Mouse (Mus musculus): ENCODE measurements around the gene Eef1g.
A peak's percentile ranks its signal among the peaks of the same experiment; 100 is the strongest.

Eef1g gene

GRCm38 (mm10) chr19:8966590-8967372 lies at the start of gene Eef1g:
Eef1g (plus strand) TSS chr19:8967041.
- peak; percentile 99 for DNase-seq (ENCODE audit: low read depth, low spot score)

- no peak for DNase-seq (ENCODE audit: low read depth, low spot score)
Observed at GRCm38 (mm10) chr19:8919000-8919399, 47.8 kb upstream of the Eef1g start.

- DNase-seq (ENCODE audit: low read depth, low spot score) = no peak
Observed at GRCm38 (mm10) chr19:8919684-8920072, 47.2 kb upstream of the Eef1g start.

- DNase-seq (ENCODE audit: low read depth, low spot score) = peak; percentile 94
Observed at GRCm38 (mm10) chr19:8920073-8920736, 46.6 kb upstream of the Eef1g start, which contains the start of gene B3gat3. B3gat3 (plus strand) TSS chr19:8920374.

GRCm38 (mm10) chr19:8920836-8921291 lies 46.0 kb upstream of the Eef1g start:
- DNase-seq (ENCODE audit: low read depth, low spot score) = peak; percentile 68

- no peak for DNase-seq (ENCODE audit: low read depth, low spot score)
Observed at GRCm38 (mm10) chr19:8921741-8922140, 45.1 kb upstream of the Eef1g start.

- DNase-seq (ENCODE audit: low read depth, low spot score) = no peak
Observed at GRCm38 (mm10) chr19:8926766-8927165, 40.1 kb upstream of the Eef1g start.

GRCm38 (mm10) chr19:8927891-8928525 lies 38.8 kb upstream of the Eef1g start:
- no peak for DNase-seq (ENCODE audit: low read depth, low spot score)

- DNase-seq (ENCODE audit: low read depth, low spot score) = no peak
Observed at GRCm38 (mm10) chr19:8928689-8929223, 38.1 kb upstream of the Eef1g start.

- peak; percentile 80 for DNase-seq (ENCODE audit: low read depth, low spot score)
Observed at GRCm38 (mm10) chr19:8929224-8930088, 37.4 kb upstream of the Eef1g start, which contains the start of the genes Rom1 and Eml3. Rom1 (minus strand) TSS chr19:8929356. Eml3 (plus strand) TSS chr19:8929552.

GRCm38 (mm10) chr19:8930117-8930516 lies 36.7 kb upstream of the Eef1g start:
- no peak for DNase-seq (ENCODE audit: low read depth, low spot score)

GRCm38 (mm10) chr19:8930771-8931170 lies 36.1 kb upstream of the Eef1g start:
- no peak for DNase-seq (ENCODE audit: low read depth, low spot score)

GRCm38 (mm10) chr19:8936736-8937135 lies 30.1 kb upstream of the Eef1g start:
- no peak for DNase-seq (ENCODE audit: low read depth, low spot score)

- DNase-seq (ENCODE audit: low read depth, low spot score) = no peak
Observed at GRCm38 (mm10) chr19:8940526-8941133, 26.2 kb upstream of the Eef1g start.

GRCm38 (mm10) chr19:8941136-8941514 lies 25.7 kb upstream of the Eef1g start:
- DNase-seq (ENCODE audit: low read depth, low spot score) = no peak

GRCm38 (mm10) chr19:8941515-8942217 lies 25.2 kb upstream of the Eef1g start, which contains the start of gene Mta2:
Mta2 (plus strand) TSS chr19:8941875.
- DNase-seq (ENCODE audit: low read depth, low spot score) = peak; percentile 98

- no peak for DNase-seq (ENCODE audit: low read depth, low spot score)
Observed at GRCm38 (mm10) chr19:8942276-8942964, 24.4 kb upstream of the Eef1g start.

- DNase-seq (ENCODE audit: low read depth, low spot score) = no peak
Observed at GRCm38 (mm10) chr19:8943047-8943446, 23.8 kb upstream of the Eef1g start.

- DNase-seq (ENCODE audit: low read depth, low spot score) = no peak
Observed at GRCm38 (mm10) chr19:8944062-8944461, 22.8 kb upstream of the Eef1g start.

Data from mesoderm, embryonic 11.5 days (tissue).